Comparison of ENCODE assay signal across 15 mouse cellular contexts in the genomic region with DNA sequence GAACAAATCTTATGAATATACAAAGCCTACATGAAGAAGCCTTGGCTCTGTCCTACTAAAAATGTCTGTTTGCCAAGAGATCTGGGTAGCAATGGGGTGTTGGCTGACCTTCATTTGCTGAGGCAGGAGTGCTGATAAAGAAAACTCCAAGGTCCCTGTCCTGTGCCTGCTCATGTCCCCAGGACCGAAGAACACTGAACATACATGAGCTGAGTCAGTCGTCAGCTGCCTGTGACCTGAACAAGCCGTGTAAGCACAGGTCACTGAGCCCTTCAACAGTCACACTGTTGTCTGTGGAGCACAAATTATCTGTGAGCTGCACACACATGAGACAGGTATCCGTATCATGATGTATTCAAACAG. TPM values are rescaled to one million over a fixed set of nuclear protein-coding genes. Genes with fewer than 3 reads are reported as not detected.
A peak's percentile ranks its signal among the peaks of the same experiment; 100 is the strongest.
DNase-seq lines count a peak whose midpoint lies in the region; ATAC-seq lines count a peak whose summit lies in the region.
"Had no signal": no experiment of that assay in that cellular context is flagged by ENCODE, and none has a peak within 500 bp of the region (broad histone marks: within the 10 kb centered on the region; RNA-seq: fewer than 3 reads in every experiment).

No protein-coding gene starts in this region.

- no peaks in the 10 kb centered on the region for H3K9me3 ChIP-seq in heart, embryonic 15.5 days (replicated peaks)
- no peaks in the 10 kb centered on the region for H3K9me3 ChIP-seq in liver, embryonic 15.5 days (replicated peaks)
- no peaks in the 10 kb centered on the region for H3K9me3 ChIP-seq in liver, embryonic 12.5 days (replicated peaks)
- H3K9me3 ChIP-seq: embryonic facial prominence, embryonic 10.5 days; midbrain, embryonic 15.5 days had no signal

- 77% methylated on average over 4 of the region's 4 CpGs for WGBS in heart, embryonic 15.5 days
- WGBS in liver, embryonic 15.5 days (ENCODE audit: insufficient replicate concordance), result 69% methylated on average over 4 of the region's 4 CpGs
- WGBS in liver, embryonic 12.5 days (ENCODE audit: insufficient replicate concordance), result 82% methylated on average over 4 of the region's 4 CpGs
- WGBS in macrophage (ENCODE audit: missing documents), result 86% methylated on average over 4 of the region's 4 CpGs

- peaks cover 26% of the 10 kb centered on the region for H3K4me1 ChIP-seq in heart, embryonic 15.5 days (replicated peaks)
- peaks cover 57% of the 10 kb centered on the region for H3K4me1 ChIP-seq in liver, embryonic 15.5 days (replicated peaks)
- peaks cover 27% of the 10 kb centered on the region; the same call in 1 of the 2 replicates for H3K4me1 ChIP-seq in liver, embryonic 12.5 days
- H3K4me1 ChIP-seq: midbrain, embryonic 15.5 days had no signal

- H3K4me2 ChIP-seq in heart, embryonic 15.5 days, result no peak overlapping the region
- H3K4me2 ChIP-seq in liver, embryonic 15.5 days, result no peak overlapping the region
- no peak overlapping the region for H3K4me2 ChIP-seq in liver, embryonic 12.5 days
- H3K4me2 ChIP-seq: midbrain, embryonic 15.5 days had no signal

- DNase-seq in adrenal gland, adult 2 months, result peak; percentile 74
- no peak for DNase-seq in adrenal gland, postnatal 10 days
- no peak for DNase-seq in heart, postnatal 25 days (ENCODE audit: low spot score)
- no peak for DNase-seq in cerebellum, postnatal 14 days
- DNase-seq: cerebellum, postnatal 25 days; forebrain, postnatal 0 days; gastrocnemius, postnatal 10 days; thymus, postnatal 36 days had no signal

- H3K27me3 ChIP-seq in heart, embryonic 15.5 days, result no peaks in the 10 kb centered on the region
- H3K27me3 ChIP-seq in liver, embryonic 15.5 days, result no peaks in the 10 kb centered on the region; the same call in 1 of the 2 replicates
- H3K27me3 ChIP-seq in liver, embryonic 12.5 days (replicated peaks), result no peaks in the 10 kb centered on the region
- H3K27me3 ChIP-seq: midbrain, embryonic 15.5 days had no signal

- H3K9ac ChIP-seq in heart, embryonic 15.5 days, result no peak overlapping the region
- no peak overlapping the region for H3K9ac ChIP-seq in liver, embryonic 15.5 days
- H3K9ac ChIP-seq in liver, embryonic 12.5 days, result no peak overlapping the region
- H3K9ac ChIP-seq: forebrain, postnatal 0 days; midbrain, embryonic 15.5 days had no signal

- peak overlapping the region; percentile 40; the same call in 1 of the 2 replicates for H3K27ac ChIP-seq in heart, embryonic 15.5 days
- peak overlapping the region; percentile 22; the same call in 1 of the 2 replicates for H3K27ac ChIP-seq in liver, embryonic 15.5 days (replicated peaks)
- no peak overlapping the region for H3K27ac ChIP-seq in liver, embryonic 12.5 days
- H3K27ac ChIP-seq in macrophage, result 0 out of 2 replicates have a peak overlapping the region, but pooled peaks have one; percentile 4
- H3K27ac ChIP-seq: embryonic facial prominence, embryonic 10.5 days; hindbrain, postnatal 0 days; midbrain, embryonic 15.5 days had no signal

- H3K4me3 ChIP-seq in heart, embryonic 15.5 days, result no peak overlapping the region
- no peak overlapping the region for H3K4me3 ChIP-seq in liver, embryonic 15.5 days (replicated peaks)
- no peak overlapping the region for H3K4me3 ChIP-seq in liver, embryonic 12.5 days
- no peak overlapping the region for H3K4me3 ChIP-seq in macrophage (ENCODE audit: inconsistent target)
- H3K4me3 ChIP-seq: embryonic facial prominence, embryonic 10.5 days; midbrain, embryonic 15.5 days had no signal

- no peaks in the 10 kb centered on the region for H3K36me3 ChIP-seq in heart, embryonic 15.5 days
- H3K36me3 ChIP-seq in liver, embryonic 15.5 days (replicated peaks), result peaks cover 9% of the 10 kb centered on the region; the same call in 1 of the 2 replicates
- no peaks in the 10 kb centered on the region for H3K36me3 ChIP-seq in liver, embryonic 12.5 days
- peaks cover 36% of the 10 kb centered on the region for H3K36me3 ChIP-seq in macrophage (ENCODE audit: inconsistent target)
- H3K36me3 ChIP-seq: embryonic facial prominence, embryonic 10.5 days; midbrain, embryonic 15.5 days had no signal

- intact Hi-C loops in heart, postnatal 25 days (cut with DNase I), result no loop called here

- peaks cover 100% of the 10 kb centered on the region for H3K79me2 ChIP-seq in macrophage (ENCODE audit: inconsistent target)

- ATAC-seq in heart, embryonic 15.5 days (replicated peaks; ENCODE audit: insufficient number of reproducible peaks, insufficient read depth, low FRiP score, low read depth), result no peak
- ATAC-seq in liver, embryonic 15.5 days (ENCODE audit: insufficient read depth), result no peak
- ATAC-seq in liver, embryonic 12.5 days, result no peak
- ATAC-seq: forebrain, postnatal 0 days; hindbrain, postnatal 0 days; midbrain, embryonic 15.5 days had no signal

RNA-seq across cellular contexts. Expression of a gene that starts 43.1 kb away (rescaled TPM):
- total RNA-seq in adrenal gland, adult 2 months (2021), result 10 to 100 TPM; 41.2 to 51.4 TPM
- 27.8 and 36.4 TPM in 2 replicates for polyA plus RNA-seq in adrenal gland, adult 2 months (2012; rRNA removed)
- total RNA-seq in adrenal gland, postnatal 10 days (2021), result 10 to 100 TPM; 29.0 to 34.8 TPM
- polyA plus RNA-seq in heart, embryonic 15.5 days (2015; fragmentation: Nextera tagmentation; extraction: Ambion mirVana), result 25.1 and 35.1 TPM in 2 replicates
- total RNA-seq in heart, postnatal 25 days (2021), result 10 to 100 TPM in 1 of 2 experiments, 1 to 10 TPM in 1; 8.9 to 11.1 TPM
- polyA plus RNA-seq in liver, embryonic 15.5 days (2015; fragmentation: Nextera tagmentation; extraction: Ambion mirVana), result 12.9 and 13.1 TPM in 2 replicates
- polyA plus RNA-seq in liver, embryonic 12.5 days (2016; fragmentation: Nextera tagmentation; extraction: Ambion mirVana), result 22.1 and 24.2 TPM in 2 replicates
- total RNA-seq in macrophage (2018; cell fraction: chromatin; rRNA removed), result 10 to 100 TPM in 20 of 26 experiments, 1 to 10 TPM in 6; 4.2 to 72.2 (median 26.5) TPM
- 10 to 100 TPM; 14.6 to 30.6 (median 23.5) TPM for total RNA-seq in macrophage (2018; cell fraction: cytosol; rRNA removed)
- total RNA-seq in macrophage (2018; cell fraction: nucleus; rRNA removed), result 10 to 100 TPM in 25 of 26 experiments, 1 to 10 TPM in 1; 8.8 to 44.5 (median 22.9) TPM
- 8.1 to 26.2 TPM (median 19.8 TPM) in 3 replicates for polyA plus RNA-seq in macrophage (2018)

RNA-seq across cellular contexts. Expression of a gene that starts 45.7 kb away (rescaled TPM):
- 10 to 100 TPM; 15.5 to 36.2 TPM for total RNA-seq in adrenal gland, adult 2 months (2021)
- 42.4 and 44.6 TPM in 2 replicates for polyA plus RNA-seq in adrenal gland, adult 2 months (2012; rRNA removed)
- total RNA-seq in adrenal gland, postnatal 10 days (2021), result 10 to 100 TPM; 13.4 to 14.2 TPM
- polyA plus RNA-seq in heart, embryonic 15.5 days (2015; fragmentation: Nextera tagmentation; extraction: Ambion mirVana), result 3.2 and 4.2 TPM in 2 replicates
- total RNA-seq in heart, postnatal 25 days (2021), result 1 to 10 TPM; 3.5 to 4.1 TPM
- polyA plus RNA-seq in liver, embryonic 15.5 days (2015; fragmentation: Nextera tagmentation; extraction: Ambion mirVana), result 7.1 and 7.9 TPM in 2 replicates
- polyA plus RNA-seq in liver, embryonic 12.5 days (2016; fragmentation: Nextera tagmentation; extraction: Ambion mirVana), result 7.5 and 7.7 TPM in 2 replicates
- 100 to 1,000 TPM in 13 of 26 experiments, 10 to 100 TPM in 11, 1 to 10 TPM in 2; 8.2 to 252 (median 93.8) TPM for total RNA-seq in macrophage (2018; cell fraction: chromatin; rRNA removed)
- total RNA-seq in macrophage (2018; cell fraction: cytosol; rRNA removed), result 10 to 100 TPM; 23.1 to 86.6 (median 55.7) TPM
- 100 to 1,000 TPM in 15 of 26 experiments, 10 to 100 TPM in 11; 18.0 to 263 (median 107) TPM for total RNA-seq in macrophage (2018; cell fraction: nucleus; rRNA removed)
- 44.6 to 74.8 TPM (median 53.2 TPM) in 3 replicates for polyA plus RNA-seq in macrophage (2018)
